Mouse (Mus musculus) neural tube, embryonic 12.5 days (tissue): ENCODE measurements around the gene Cln5. TPM values are rescaled to one million over a fixed set of nuclear protein-coding genes. Genes with fewer than 3 reads are reported as not detected.
A peak's percentile ranks its signal among the peaks of the same experiment; 100 is the strongest.

Experiments used
- ATAC-seq: fragments of 200-750 bp; cut with Nextera tagmentation; 2 replicates; pipeline ENCODE4 v1.8.0; 2017; ENCODE audit warnings: low read depth, mild to moderate bottlenecking, moderate TSS enrichment, moderate library complexity; ENCODE audit not compliant: low FRiP score
- H3K27ac ChIP-seq: fragments of 300-500 bp; sonication (generic); 2 replicates; pipeline ENCODE4 v1.5.1; 2016
- H3K27me3 ChIP-seq: fragments of 300-500 bp; sonication (generic); replicated peaks from 2 replicates; pipeline ENCODE4 v1.6.1; 2016; ENCODE audit warnings: mild to moderate bottlenecking
- H3K36me3 ChIP-seq: fragments of 300-500 bp; sonication (generic); 2 replicates; pipeline ENCODE4 v1.6.1; 2016; ENCODE audit warnings: mild to moderate bottlenecking
- H3K4me1 ChIP-seq: fragments of 300-500 bp; sonication (generic); 2 replicates; pipeline ENCODE4 v1.6.1; 2016
- H3K4me2 ChIP-seq: fragments of 300-500 bp; sonication (generic); replicated peaks from 2 replicates; pipeline ENCODE4 v1.6.1; 2016; ENCODE audit warnings: mild to moderate bottlenecking
- H3K4me3 ChIP-seq: fragments of 300-500 bp; sonication (generic); 2 replicates; pipeline ENCODE4 v1.5.1; 2016
- H3K9ac ChIP-seq: fragments of 300-500 bp; sonication (generic); 2 replicates; pipeline ENCODE4 v1.6.1; 2016; ENCODE audit warnings: mild to moderate bottlenecking
- H3K9me3 ChIP-seq: fragments of 300-500 bp; sonication (generic); 2 replicates; pipeline ENCODE4 v1.6.1; 2016; ENCODE audit warnings: mild to moderate bottlenecking
- WGBS: fragments of 180-500 bp; shearing (Covaris S2); methylation state at CpG from one replicate; pipeline ENCODE4 v1.1.7; 2016; 5-methylcytosine and 5-hydroxymethylcytosine counted together
- polyA plus RNA-seq: library from polyadenylated mRNA; unstranded; fragments of >200 nt; fragmentation: Nextera tagmentation; extraction: Ambion mirVana; gene quantifications from 2 replicates; pipeline ENCODE4 v1.2.1, GENCODE M21; 2016

Cln5 gene
- polyA plus RNA-seq, 1 experiment from 2014 or later: 21.2 TPM

DNA sequence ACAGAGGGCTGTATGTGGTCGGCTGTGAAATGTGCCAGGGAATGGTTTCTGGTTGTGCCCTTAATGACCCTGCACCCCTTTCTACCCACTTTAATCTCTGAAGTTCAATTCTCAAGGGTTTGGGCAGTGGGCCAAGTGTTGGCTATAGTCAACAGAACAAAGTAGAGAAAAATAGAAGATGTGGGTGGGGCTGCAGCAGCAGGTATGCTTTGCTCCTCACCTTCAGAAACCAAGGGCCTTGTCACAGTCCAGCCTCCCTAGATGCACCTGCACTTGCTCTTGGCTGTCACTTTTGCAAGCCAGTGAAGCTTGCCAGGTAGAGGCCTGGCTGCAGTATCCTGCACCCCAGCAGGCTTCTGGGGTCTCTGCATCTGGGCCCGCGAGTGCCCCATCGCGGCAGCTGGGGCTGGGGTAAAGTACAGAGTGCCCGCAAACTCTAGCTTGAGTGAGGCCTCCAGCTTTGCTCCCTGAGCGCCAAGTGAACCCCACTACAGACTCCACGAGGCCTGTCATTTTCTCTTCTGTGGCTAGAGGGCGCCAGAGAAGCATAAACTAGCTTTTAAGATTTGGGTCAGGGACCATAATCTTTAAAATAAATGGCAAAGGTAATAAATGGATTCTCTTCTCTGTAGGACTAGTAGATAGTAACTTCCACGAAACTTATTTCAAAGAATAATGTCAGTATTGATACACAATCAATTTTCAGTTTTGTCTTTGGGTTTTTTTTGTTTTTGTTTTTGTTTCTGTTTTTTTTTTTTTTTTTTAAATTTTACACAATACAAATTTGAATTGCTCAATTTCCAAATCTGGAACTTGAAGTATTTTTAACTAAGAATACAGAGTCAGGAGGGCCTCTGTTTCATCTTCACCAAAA lies 4.5 kb upstream of the Cln5 start:
- Histone ChIP-seq H3K9ac (no peak overlapping the region), H3K36me3 (no peaks in the 10 kb centered on the region), H3K9me3 (no peaks in the 10 kb centered on the region), H3K27me3 (no peaks in the 10 kb centered on the region), H3K4me1 (peaks cover 2% of the 10 kb centered on the region; the same call in 1 of the 2 replicates), H3K27ac (no peak overlapping the region), H3K4me2 (no peak overlapping the region; the same call in 1 of the 2 replicates), H3K4me3 (no peak overlapping the region)
- no peak for ATAC-seq
- WGBS: 15% methylated on average over 10 of the region's 10 CpGs

DNA sequence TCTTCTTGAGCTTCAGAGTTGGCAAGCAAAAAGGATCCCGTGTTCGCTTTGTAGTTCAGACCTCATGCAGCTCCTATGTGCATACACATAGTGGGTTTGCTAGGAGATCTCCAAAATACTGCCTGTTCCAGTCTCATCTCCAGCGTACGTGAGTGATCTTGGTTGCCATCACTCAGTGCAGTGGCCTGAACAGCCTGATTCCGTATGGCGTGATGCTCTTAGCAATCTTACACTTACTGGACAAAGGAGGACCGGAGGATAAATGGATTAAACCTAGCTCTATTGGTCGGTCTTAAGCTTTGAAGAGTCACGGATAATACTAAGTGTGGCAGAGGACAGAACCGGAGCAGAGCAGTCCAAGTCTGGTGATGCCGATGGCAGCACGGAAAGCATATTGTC lies 552 bp upstream of the Cln5 start:
- peak overlapping the region; percentile 50; the same call in 1 of the 2 replicates for H3K27ac ChIP-seq
- H3K4me1 ChIP-seq: peaks cover 8% of the 10 kb centered on the region
- H3K4me3 ChIP-seq: peak overlapping the region; percentile 63
- H3K9me3 ChIP-seq: no peaks in the 10 kb centered on the region
- ATAC-seq: peak; percentile 79
- H3K27me3 ChIP-seq: no peaks in the 10 kb centered on the region
- H3K36me3 ChIP-seq: peaks cover 11% of the 10 kb centered on the region; the same call in 1 of the 2 replicates
- 18% methylated on average over 12 of the region's 12 CpGs for WGBS
- peak overlapping the region; percentile 69 for H3K9ac ChIP-seq
- peak overlapping the region; percentile 85 for H3K4me2 ChIP-seq

DNA sequence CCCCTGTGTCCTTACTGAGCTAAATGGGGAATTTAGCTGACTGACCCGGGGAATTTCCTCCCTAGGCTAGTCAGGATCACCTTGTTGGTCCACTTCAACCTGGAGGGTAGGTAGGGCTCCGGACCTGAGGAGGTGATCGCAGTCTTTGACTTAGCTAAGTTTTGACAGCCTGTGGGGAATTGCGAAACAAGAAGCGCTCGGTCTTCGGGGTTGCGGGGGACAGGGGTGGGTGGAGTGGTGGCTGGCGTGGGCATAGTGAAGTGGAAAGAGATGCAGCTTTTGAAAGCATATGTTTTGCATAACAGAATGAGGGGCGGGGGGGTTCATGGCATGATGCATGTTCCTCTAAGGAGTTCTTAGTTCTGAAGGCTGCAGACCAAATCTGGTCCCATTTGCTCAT lies 774 bp downstream of the Cln5 start:
- no peaks in the 10 kb centered on the region for H3K9me3 ChIP-seq
- H3K27ac ChIP-seq: no peak overlapping the region
- 5% methylated on average over 10 of the region's 10 CpGs for WGBS

DNA sequence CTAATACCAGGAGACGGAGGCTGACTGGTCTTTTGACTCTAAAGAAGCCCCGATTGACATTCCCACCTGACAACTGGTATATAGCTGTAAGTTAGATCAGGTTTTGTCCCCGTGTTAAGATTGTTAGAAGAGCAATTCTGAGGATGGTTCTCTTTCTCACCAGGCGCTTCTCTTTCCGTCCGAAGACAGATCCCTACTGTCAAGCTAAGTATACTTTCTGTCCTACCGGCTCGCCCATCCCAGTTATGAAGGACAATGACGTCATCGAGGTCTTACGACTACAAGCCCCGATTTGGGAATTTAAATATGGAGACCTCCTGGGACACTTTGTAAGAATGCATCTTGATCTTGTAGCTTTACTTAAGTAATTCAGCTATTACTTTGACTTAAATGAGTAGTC lies 1.5 kb downstream of the Cln5 start:
- Histone ChIP-seq H3K9ac (no peak overlapping the region), H3K27ac (no peak overlapping the region), H3K36me3 (peaks cover 21% of the 10 kb centered on the region; the same call in 1 of the 2 replicates), H3K4me3 (no peak overlapping the region), H3K27me3 (no peaks in the 10 kb centered on the region), H3K4me2 (no peak overlapping the region), H3K9me3 (no peaks in the 10 kb centered on the region), H3K4me1 (peaks cover 5% of the 10 kb centered on the region)
- no peak for ATAC-seq
- 93% methylated on average over 12 of the region's 12 CpGs for WGBS

More for the DNA sequence above, 774 bp downstream of the Cln5 start:
- no peak for ATAC-seq
- Histone ChIP-seq H3K4me3 (peak overlapping the region; percentile 63), H3K9ac (peak overlapping the region; percentile 69), H3K4me2 (peak overlapping the region; percentile 85), H3K36me3 (peaks cover 21% of the 10 kb centered on the region; the same call in 1 of the 2 replicates), H3K4me1 (peaks cover 5% of the 10 kb centered on the region), H3K27me3 (no peaks in the 10 kb centered on the region)

DNA sequence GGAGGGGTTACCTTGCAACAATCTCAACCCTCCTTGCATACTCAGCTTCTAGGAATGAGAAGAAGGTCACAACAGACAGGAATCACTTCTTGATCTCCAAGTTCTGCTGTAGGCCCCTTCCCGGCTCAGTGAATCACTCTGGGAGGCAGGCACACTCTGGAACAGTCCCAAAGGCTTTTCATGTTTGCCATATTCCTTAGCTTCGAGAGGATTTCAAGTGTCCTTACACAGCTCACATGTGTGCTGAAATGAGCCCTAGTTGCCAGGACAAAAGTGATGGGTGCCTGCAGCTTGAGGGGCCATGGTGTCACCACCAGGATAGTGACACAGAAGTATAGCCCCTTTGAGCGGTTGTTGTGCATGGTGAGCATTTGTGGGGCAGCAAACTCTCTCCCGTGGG lies 2.7 kb downstream of the Cln5 start:
- H3K27me3 ChIP-seq: no peaks in the 10 kb centered on the region
- H3K4me2 ChIP-seq: no peak overlapping the region
- WGBS: 93% methylated on average over 4 of the region's 4 CpGs
- no peak overlapping the region for H3K27ac ChIP-seq
- H3K4me1 ChIP-seq: peaks cover 5% of the 10 kb centered on the region
- peaks cover 28% of the 10 kb centered on the region; the same call in 1 of the 2 replicates for H3K36me3 ChIP-seq
- ATAC-seq: no peak
- no peak overlapping the region for H3K9ac ChIP-seq
- H3K4me3 ChIP-seq: no peak overlapping the region
- no peaks in the 10 kb centered on the region for H3K9me3 ChIP-seq

DNA sequence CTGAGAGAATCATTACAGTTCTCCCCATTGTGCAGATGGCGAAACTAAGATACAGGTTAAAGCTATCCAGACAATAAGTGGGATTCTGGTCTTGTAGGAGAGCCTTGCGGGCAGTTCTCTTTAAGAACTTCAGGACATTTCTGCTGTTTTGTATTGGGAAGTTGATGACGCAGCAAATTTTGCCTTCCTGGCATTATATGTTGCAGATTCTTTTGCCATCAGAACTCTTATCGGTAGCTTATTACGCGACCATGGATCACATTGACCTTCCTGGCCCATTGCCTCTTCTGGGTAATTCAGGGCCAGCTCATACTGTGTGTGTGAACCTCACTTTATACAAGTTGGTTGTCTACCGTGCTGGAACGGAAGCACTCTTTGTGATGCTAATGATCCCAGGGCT lies 3.8 kb downstream of the Cln5 start:
- no peaks in the 10 kb centered on the region for H3K27me3 ChIP-seq
- H3K27ac ChIP-seq: no peak overlapping the region
- no peaks in the 10 kb centered on the region for H3K9me3 ChIP-seq
- ATAC-seq: no peak
- 85% methylated on average over 8 of the region's 8 CpGs for WGBS
- H3K9ac ChIP-seq: no peak overlapping the region
- peaks cover 39% of the 10 kb centered on the region for H3K36me3 ChIP-seq
- peaks cover 5% of the 10 kb centered on the region for H3K4me1 ChIP-seq
- H3K4me3 ChIP-seq: no peak overlapping the region
- H3K4me2 ChIP-seq: no peak overlapping the region

DNA sequence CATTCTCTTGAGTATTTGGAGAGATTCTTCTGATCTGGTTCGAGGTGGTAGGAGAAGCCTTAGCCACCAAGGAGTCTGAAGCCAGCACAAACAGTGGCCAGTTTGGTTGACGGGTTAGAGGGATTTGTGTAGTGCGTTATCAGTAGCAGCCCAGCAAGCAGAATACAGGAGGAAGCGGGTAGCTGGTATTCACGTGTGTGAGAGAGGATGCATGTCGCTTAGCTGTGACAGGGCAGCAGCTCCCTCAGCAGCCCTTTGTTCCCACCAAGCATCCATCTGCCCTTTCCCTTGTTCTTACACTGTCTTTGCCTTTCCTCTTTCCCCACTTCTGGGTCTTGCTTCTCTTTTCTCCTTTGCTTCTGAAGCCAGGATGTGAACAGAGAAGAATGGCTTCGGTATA lies 5.2 kb downstream of the Cln5 start:
- Histone ChIP-seq H3K27ac (no peak overlapping the region), H3K4me3 (no peak overlapping the region), H3K9ac (no peak overlapping the region), H3K4me2 (no peak overlapping the region), H3K27me3 (no peaks in the 10 kb centered on the region), H3K36me3 (peaks cover 42% of the 10 kb centered on the region), H3K4me1 (peaks cover 5% of the 10 kb centered on the region), H3K9me3 (no peaks in the 10 kb centered on the region)
- no peak for ATAC-seq
- 78% methylated on average over 7 of the region's 7 CpGs for WGBS

DNA sequence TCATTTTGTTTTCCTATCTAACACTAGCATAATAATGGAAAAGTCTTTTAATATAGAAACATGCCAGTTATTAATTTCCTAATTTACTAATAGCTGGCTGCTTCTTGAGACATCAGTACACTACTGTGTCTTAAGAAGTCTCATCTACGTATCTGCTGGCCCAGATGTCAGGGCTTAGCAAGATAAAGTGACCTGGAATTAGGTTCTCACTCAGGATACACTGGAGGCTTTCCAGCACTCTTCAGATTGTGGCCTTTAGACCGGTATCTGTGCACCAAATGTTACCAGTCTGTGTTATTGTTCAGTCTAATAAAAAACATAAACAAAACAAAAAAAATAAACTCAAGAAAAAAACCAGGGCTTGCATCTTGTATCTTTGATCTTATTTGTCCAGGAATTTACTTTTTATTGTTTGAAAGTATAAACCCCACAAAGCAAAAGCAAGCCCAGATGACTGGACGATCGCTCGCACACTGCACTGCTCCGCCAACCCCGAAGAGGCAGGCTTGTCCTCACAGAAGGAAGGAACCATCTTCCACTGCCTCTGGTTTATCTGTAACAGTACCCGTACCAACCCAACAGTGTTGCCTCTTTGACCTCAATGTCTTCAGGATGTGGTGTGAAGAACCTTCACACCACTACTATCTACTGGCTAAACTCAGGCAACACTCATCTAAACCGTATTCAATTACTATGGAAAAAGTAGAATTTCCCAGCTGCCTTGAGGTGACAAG lies 7.4 kb downstream of the Cln5 start:
- H3K4me1 ChIP-seq: no peaks in the 10 kb centered on the region
- no peak for ATAC-seq
- H3K27ac ChIP-seq: no peak overlapping the region
- no peak overlapping the region for H3K4me3 ChIP-seq
- H3K36me3 ChIP-seq: peaks cover 37% of the 10 kb centered on the region
- H3K4me2 ChIP-seq: no peak overlapping the region
- no peaks in the 10 kb centered on the region for H3K27me3 ChIP-seq
- H3K9me3 ChIP-seq: no peaks in the 10 kb centered on the region
- H3K9ac ChIP-seq: no peak overlapping the region
- WGBS: 93% methylated on average over 9 of the region's 9 CpGs

DNA sequence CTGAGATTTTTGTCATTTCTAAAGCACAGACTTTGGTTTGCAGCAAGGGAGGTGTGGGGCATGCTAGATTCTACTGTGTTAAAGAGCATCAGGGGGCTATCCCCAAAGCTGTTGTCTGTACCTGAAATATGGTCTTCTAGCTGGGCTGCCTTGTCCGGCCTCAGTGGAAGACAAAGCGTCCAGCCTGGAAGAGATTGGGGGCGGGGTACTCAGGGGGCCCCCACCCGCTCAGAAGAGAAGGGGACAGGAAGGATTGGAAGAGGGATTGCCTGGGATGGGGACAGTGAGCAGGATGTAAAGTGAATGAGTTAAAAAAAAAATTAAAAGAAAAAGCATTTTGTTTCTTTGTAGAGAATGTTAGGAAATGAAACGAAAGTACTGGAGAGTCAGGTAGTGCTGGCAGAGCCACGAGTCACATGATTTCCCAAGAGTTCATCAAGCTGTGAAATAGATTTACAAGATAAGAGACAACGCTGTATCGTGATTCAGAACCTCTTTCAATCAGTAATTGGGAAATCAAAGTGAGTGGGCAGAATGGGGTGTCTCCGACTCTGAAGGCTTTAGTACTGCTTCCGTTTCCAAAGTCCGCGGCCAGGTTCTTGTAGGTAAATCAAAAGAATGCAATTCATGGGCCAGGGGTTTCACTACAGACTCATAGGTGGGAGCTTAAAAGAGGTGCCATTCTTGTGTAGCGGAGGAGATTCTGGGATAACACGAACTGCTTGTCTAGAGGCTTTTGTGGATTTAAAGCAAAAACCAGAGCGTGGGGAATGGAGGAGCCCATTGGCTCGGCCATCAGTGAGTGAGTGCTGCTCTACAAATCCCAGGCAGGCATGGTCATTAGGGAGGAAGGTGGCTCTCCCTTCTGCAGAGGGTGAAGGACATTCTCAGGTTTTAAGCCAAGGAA lies 8.2 kb downstream of the Cln5 start:
- Histone ChIP-seq H3K4me3 (no peak overlapping the region), H3K27me3 (no peaks in the 10 kb centered on the region), H3K4me2 (no peak overlapping the region), H3K9me3 (no peaks in the 10 kb centered on the region), H3K36me3 (peaks cover 38% of the 10 kb centered on the region), H3K4me1 (no peaks in the 10 kb centered on the region), H3K9ac (no peak overlapping the region), H3K27ac (no peak overlapping the region)
- no peak for ATAC-seq
- 88% methylated on average over 16 of the region's 16 CpGs for WGBS

DNA sequence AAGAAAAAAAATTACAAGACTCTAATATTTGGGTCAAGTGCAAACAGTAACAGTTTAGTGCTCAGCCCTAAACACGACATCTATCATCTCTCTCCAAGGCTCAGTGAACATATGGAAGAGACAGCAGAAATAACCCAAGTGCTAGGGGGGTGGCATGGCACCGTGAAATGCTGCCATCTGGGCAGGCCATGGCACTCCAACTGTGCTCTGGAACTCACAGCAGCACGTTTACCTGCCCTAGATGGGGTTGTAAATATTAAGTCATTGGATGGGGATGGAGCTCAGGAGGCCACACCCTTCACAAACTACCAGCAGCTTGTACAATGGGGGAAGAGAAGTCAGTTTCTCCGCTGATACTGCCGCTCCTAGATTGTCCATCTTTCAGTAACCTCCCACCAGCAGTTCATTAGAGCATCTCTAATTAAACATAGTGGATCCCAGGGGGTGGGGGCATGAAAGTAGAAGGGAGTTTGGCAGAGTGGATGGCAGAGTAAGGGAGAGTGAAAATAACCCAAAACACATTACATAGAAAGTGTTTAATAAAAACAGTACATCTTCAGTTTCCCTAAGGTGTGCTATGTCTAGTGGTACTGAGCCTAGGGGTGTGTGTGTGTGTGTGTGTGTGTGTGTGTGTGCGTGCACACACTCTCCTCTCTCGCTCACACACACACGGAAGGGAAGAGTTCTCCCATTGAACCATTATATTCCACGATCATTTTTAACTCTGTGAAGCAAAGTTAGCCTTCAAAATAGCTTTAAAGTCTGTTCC lies 9.4 kb downstream of the Cln5 start:
- no peaks in the 10 kb centered on the region for H3K27me3 ChIP-seq
- H3K36me3 ChIP-seq: peaks cover 42% of the 10 kb centered on the region
- no peak for ATAC-seq
- no peaks in the 10 kb centered on the region for H3K4me1 ChIP-seq
- H3K9ac ChIP-seq: no peak overlapping the region
- no peak overlapping the region for H3K4me3 ChIP-seq
- H3K27ac ChIP-seq: no peak overlapping the region
- 82% methylated on average over 9 of the region's 9 CpGs for WGBS
- H3K4me2 ChIP-seq: no peak overlapping the region
- no peaks in the 10 kb centered on the region for H3K9me3 ChIP-seq

DNA sequence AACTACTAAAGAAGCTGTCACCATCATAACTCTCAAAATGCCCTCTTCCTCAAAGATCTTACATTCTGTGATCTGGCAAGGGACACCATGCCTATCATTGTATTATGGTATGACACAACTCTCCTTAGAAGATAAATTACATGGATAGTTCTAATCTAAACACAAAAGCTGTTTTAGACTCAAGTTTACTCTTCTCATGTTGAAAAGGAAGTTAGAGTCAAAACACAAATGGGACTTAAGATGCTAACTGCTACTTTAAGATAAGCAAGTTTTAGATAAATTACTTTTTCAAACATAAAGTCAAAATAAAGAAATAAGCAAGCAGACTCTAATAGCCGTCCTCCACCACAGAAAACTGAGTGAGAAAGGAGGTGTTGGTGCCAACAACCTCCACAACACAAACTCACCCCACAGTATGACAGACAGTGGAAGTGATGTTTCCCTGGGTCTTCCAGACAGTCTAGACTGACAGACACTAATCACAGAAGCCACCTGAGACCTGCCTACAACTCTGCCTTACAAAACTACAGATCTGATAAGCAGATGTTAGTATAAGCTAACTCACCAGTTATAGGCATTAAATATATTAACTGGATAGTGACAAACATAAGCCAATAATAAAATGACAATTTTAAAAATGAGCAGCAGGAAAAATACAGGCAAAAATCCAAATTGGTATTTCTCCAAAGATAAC lies 16.0 kb downstream of the Cln5 start:
- no peaks in the 10 kb centered on the region for H3K9me3 ChIP-seq
- no peak overlapping the region for H3K4me2 ChIP-seq
- WGBS: 88% methylated on average over 1 of the region's 1 CpGs
- no peaks in the 10 kb centered on the region for H3K4me1 ChIP-seq
- H3K27me3 ChIP-seq: no peaks in the 10 kb centered on the region
- H3K4me3 ChIP-seq: no peak overlapping the region
- H3K27ac ChIP-seq: no peak overlapping the region
- no peak overlapping the region for H3K9ac ChIP-seq
- no peak for ATAC-seq
- peaks cover 55% of the 10 kb centered on the region for H3K36me3 ChIP-seq
